Mouse (Mus musculus) heart, embryonic 12.5 days (tissue): ENCODE measurements around the gene Disp1. TPM values are rescaled to one million over a fixed set of nuclear protein-coding genes. Genes with fewer than 3 reads are reported as not detected.

Experiments used
- ATAC-seq: fragments of 200-750 bp; cut with Nextera tagmentation; 2 replicates; pipeline ENCODE4 v1.8.0; 2017; ENCODE audit warnings: moderate TSS enrichment, moderate library complexity; ENCODE audit not compliant: insufficient number of reproducible peaks, low FRiP score
- H3K27ac ChIP-seq: fragments of 300-500 bp; sonication (generic); 2 replicates; pipeline ENCODE4 v1.5.1; 2016; ENCODE audit warnings: mild to moderate bottlenecking, moderate library complexity; ENCODE audit not compliant: poor library complexity, severe bottlenecking
- H3K27me3 ChIP-seq: fragments of 300-500 bp; sonication (generic); replicated peaks from 2 replicates; pipeline ENCODE4 v1.6.1; 2016; ENCODE audit warnings: mild to moderate bottlenecking, moderate library complexity
- H3K36me3 ChIP-seq: fragments of 300-500 bp; sonication (generic); 2 replicates; pipeline ENCODE4 v1.6.1; 2016; ENCODE audit warnings: mild to moderate bottlenecking, moderate library complexity
- H3K4me1 ChIP-seq: fragments of 300-500 bp; sonication (generic); replicated peaks from 2 replicates; pipeline ENCODE4 v1.6.1; 2016; ENCODE audit warnings: mild to moderate bottlenecking
- H3K4me2 ChIP-seq: fragments of 300-500 bp; sonication (generic); 2 replicates; pipeline ENCODE4 v1.6.1; 2016; ENCODE audit warnings: mild to moderate bottlenecking, moderate library complexity
- H3K4me3 ChIP-seq: fragments of 300-500 bp; sonication (generic); 2 replicates; pipeline ENCODE4 v1.5.1; 2016; ENCODE audit warnings: mild to moderate bottlenecking
- H3K9ac ChIP-seq: fragments of 300-500 bp; sonication (generic); 2 replicates; pipeline ENCODE4 v1.6.1; 2016; ENCODE audit warnings: mild to moderate bottlenecking, moderate library complexity
- H3K9me3 ChIP-seq: fragments of 300-500 bp; sonication (generic); replicated peaks from 2 replicates; pipeline ENCODE4 v1.6.1; 2016; ENCODE audit warnings: mild to moderate bottlenecking, moderate library complexity
- WGBS: fragments of 180-500 bp; shearing (Covaris S2); methylation state at CpG from one replicate; pipeline ENCODE4 v1.1.7; 2016; 5-methylcytosine and 5-hydroxymethylcytosine counted together
- polyA plus RNA-seq: library from polyadenylated mRNA; unstranded; fragments of >200 nt; fragmentation: Nextera tagmentation; extraction: Ambion mirVana; gene quantifications from 2 replicates; pipeline ENCODE4 v1.2.1, GENCODE M21; 2016

The Disp1 gene
- polyA plus RNA-seq, 1 experiment from 2014 or later = 10.9 TPM

DNA sequence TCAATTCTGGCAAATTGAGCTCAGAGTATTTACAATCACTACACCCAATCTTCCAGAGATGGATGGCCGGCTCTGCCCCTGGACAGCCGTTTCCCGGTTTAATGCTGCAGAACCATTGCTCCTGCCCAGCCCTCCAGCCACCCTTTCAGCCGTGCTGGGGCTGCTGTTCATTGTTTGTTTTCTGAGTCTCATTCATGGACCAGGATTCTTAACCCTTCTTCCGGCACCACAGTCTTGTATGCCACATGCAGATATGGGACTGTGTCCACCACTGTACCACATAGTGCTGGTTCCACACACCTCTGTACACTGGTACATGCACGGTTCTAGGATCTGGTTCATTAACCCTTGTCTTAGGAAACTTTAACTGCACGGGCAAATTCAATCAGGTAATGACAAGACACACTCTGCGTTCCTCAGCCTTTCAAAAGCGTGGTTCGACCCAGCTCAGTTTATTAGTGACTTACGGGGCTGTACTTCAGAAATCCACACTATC lies 12.4 kb upstream of the Disp1 start:
- Histone ChIP-seq H3K4me1 (peaks cover 4% of the 10 kb centered on the region; the same call in 1 of the 2 replicates), H3K9ac (no peak overlapping the region), H3K4me2 (no peak overlapping the region), H3K9me3 (no peaks in the 10 kb centered on the region), H3K27ac (no peak overlapping the region), H3K4me3 (no peak overlapping the region), H3K36me3 (no peaks in the 10 kb centered on the region), H3K27me3 (no peaks in the 10 kb centered on the region)
- ATAC-seq = no peak
- 79% methylated on average over 11 of the region's 11 CpGs for WGBS

DNA sequence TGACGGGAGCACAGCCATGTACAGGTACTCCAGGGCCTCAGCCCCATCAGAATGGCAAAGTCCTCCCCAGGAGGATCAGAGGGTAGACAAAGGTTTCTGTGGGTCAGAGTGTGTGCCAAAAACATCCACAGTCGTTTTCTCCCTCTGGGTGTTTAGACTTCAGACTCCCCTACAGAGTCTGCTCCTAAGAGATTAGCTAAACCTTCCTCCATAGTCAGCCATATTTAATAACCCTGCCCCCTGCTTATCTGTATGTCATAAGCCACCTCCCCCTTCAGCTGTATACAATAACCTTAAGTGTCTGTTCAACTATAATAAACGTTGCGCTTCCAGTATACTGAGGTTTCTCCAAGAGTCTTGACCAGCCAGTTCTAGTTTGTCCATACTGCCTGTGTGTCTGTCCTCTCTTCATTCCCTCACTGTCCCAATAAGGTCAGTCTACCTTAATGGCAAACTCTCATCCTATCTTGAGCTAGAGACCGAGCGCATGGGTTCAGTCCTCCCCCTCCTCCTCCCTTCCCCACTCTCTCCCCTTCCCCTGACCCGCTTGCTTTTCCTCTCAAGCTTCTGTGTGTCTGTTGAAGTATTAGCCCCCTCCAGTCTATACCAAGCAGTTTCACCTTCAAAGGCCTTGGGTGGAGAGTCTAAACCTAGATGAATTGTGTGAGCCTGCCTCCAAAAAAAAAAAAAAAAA lies 11.8 kb upstream of the Disp1 start:
- no peak overlapping the region for H3K27ac ChIP-seq
- no peaks in the 10 kb centered on the region for H3K36me3 ChIP-seq
- no peaks in the 10 kb centered on the region for H3K27me3 ChIP-seq
- WGBS = 76% methylated on average over 7 of the region's 7 CpGs
- no peak overlapping the region for H3K4me3 ChIP-seq
- H3K9ac ChIP-seq = no peak overlapping the region
- H3K9me3 ChIP-seq = no peaks in the 10 kb centered on the region
- H3K4me2 ChIP-seq = no peak overlapping the region
- no peak for ATAC-seq
- H3K4me1 ChIP-seq = peaks cover 7% of the 10 kb centered on the region; the same call in 1 of the 2 replicates

DNA sequence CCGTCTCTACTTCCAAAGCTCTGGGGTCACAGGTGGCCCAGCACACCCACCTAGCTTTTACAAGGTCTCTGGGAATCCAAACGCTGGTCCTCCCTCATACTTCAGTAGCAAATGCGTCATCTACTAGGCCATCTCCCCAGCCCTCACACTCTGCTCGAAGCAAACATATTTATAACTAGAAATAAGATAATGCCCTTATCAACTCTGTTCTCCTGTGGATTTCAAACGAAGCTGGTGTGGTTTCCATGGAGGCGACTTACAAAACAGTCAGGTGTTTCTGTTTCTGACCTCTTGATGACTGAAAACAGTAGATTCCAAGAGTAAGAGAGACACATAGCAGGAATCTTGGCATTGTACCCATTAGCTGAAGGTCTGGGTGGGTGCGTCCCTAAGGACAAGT lies 6.1 kb upstream of the Disp1 start:
- H3K4me1 ChIP-seq = peaks cover 7% of the 10 kb centered on the region; the same call in 1 of the 2 replicates
- H3K27ac ChIP-seq = no peak overlapping the region
- H3K36me3 ChIP-seq = no peaks in the 10 kb centered on the region
- H3K9me3 ChIP-seq = no peaks in the 10 kb centered on the region
- no peak overlapping the region for H3K4me3 ChIP-seq
- whole genome bisulfite sequencing = 62% methylated on average over 7 of the region's 7 CpGs
- no peak overlapping the region for H3K9ac ChIP-seq
- H3K27me3 ChIP-seq = no peaks in the 10 kb centered on the region
- no peak overlapping the region for H3K4me2 ChIP-seq
- ATAC-seq = no peak

DNA sequence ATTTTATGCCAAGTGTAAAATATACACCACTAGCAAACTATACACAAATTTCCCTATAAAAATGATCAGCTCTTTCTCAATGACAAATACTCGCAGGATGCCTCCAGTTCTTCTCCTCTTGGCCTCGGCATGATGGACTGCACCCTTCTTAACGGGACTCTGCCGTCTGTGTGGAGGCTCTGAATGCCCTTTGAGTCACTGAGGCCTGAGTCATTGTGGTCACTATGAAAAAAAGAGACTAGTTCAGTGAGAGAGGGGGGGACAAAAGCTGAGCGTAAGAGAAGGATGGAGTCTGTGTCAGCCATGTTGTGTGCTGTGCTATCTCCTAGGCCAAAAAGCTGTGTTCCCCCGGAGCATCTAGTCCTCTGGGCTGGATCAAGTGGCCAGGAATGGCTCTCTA lies 2.3 kb downstream of the Disp1 start:
- no peaks in the 10 kb centered on the region for H3K36me3 ChIP-seq
- no peaks in the 10 kb centered on the region for H3K9me3 ChIP-seq
- H3K9ac ChIP-seq = no peak overlapping the region
- H3K4me2 ChIP-seq = no peak overlapping the region
- ATAC-seq = no peak
- H3K27me3 ChIP-seq = no peaks in the 10 kb centered on the region
- H3K4me1 ChIP-seq = peaks cover 12% of the 10 kb centered on the region
- H3K27ac ChIP-seq = no peak overlapping the region
- 93% methylated on average over 6 of the region's 6 CpGs for WGBS
- H3K4me3 ChIP-seq = no peak overlapping the region

DNA sequence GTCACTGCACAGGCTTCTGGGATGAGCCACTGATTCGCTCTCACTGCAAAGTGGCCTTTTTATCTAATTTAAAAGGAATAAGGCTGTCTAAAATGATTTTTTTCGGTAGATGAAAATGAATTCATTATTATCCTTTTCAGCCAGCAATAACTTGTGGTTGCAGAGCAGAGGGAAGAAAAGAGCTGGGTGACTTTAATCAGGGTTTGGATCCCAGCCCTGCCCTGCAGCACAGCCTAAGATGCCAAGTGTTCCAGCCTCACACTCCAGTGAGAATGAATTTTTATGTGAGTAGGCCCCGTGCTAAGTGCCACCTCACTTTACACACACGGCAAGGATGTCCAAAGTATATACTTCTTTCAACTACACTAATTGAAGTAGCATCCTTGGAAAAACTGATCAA lies 4.6 kb downstream of the Disp1 start:
- Histone ChIP-seq H3K27ac (no peak overlapping the region), H3K4me2 (no peak overlapping the region), H3K9me3 (no peaks in the 10 kb centered on the region), H3K4me1 (peaks cover 17% of the 10 kb centered on the region), H3K4me3 (no peak overlapping the region), H3K27me3 (no peaks in the 10 kb centered on the region), H3K9ac (no peak overlapping the region), H3K36me3 (no peaks in the 10 kb centered on the region)
- WGBS = 85% methylated on average over 4 of the region's 4 CpGs
- ATAC-seq = no peak

DNA sequence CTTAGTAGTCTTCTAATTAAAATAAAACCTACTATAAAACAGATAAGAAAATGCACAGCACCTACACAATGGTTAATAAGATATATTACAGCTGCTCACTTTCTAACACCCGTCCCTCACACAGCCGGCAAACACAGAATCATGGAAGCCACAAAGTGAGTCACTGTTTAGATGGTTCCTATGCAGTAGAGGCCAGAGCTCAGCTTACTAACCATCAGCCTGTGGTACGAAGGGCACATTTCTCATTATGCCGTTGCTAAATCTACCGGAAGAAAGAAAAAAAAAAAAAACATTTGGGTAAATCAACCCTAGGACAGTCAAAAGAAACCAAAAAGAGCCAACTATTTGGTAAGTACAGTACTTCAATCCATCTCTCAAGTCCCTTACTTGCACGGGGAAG lies 5.6 kb downstream of the Disp1 start:
- Histone ChIP-seq H3K27me3 (no peaks in the 10 kb centered on the region), H3K4me2 (no peak overlapping the region), H3K4me1 (peaks cover 16% of the 10 kb centered on the region), H3K9ac (no peak overlapping the region), H3K36me3 (no peaks in the 10 kb centered on the region), H3K27ac (no peak overlapping the region), H3K9me3 (no peaks in the 10 kb centered on the region), H3K4me3 (no peak overlapping the region)
- no peak for ATAC-seq
- WGBS = 91% methylated on average over 6 of the region's 6 CpGs

DNA sequence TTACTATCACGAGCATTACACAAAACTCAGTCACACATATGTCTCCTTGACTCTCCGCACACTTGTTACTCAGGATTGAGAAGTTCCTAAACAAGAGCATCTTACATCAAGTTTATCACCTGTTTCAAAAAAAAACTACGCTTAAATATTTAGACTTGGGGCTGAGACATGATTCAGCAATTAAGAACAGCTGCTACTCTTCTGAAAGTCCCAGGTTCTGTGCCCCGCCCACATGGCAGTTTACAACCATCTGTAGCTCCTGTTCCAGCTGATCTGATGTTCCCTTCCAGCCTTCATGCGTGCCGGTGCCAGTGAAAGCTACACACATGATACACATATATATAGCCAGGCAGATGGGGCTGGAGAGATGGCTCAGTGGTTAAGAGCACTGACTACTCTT lies 7.5 kb downstream of the Disp1 start:
- H3K27ac ChIP-seq = no peak overlapping the region
- H3K9me3 ChIP-seq = no peaks in the 10 kb centered on the region
- ATAC-seq = no peak
- H3K4me3 ChIP-seq = no peak overlapping the region
- H3K36me3 ChIP-seq = no peaks in the 10 kb centered on the region
- H3K4me2 ChIP-seq = no peak overlapping the region
- 91% methylated on average over 6 of the region's 6 CpGs for WGBS
- no peaks in the 10 kb centered on the region for H3K27me3 ChIP-seq
- H3K4me1 ChIP-seq = peaks cover 5% of the 10 kb centered on the region; the same call in 1 of the 2 replicates
- H3K9ac ChIP-seq = no peak overlapping the region

DNA sequence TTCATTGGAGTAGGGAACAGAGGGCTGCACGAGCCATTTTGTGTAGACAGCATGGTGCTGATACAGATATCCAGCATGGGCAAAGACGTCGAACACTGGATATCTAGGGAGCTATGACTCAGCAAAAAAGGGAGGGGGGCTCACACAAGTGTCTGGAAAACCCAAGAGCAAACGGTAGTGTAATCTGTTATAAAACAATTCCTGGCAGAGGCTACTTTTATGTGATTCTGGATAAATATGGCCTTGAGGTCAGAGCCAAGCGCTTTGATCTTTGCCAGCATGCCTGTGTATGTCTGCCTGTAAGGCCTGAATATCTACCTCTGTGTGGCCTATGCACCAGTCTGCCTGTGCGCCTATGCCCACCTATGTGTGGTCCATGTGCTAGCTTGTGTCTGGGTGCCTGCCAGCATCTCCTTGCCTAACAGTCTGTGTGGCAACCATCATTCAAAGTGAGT lies 8.5 kb downstream of the Disp1 start:
- Histone ChIP-seq H3K36me3 (no peaks in the 10 kb centered on the region), H3K27ac (no peak overlapping the region), H3K4me2 (no peak overlapping the region), H3K9ac (no peak overlapping the region), H3K4me1 (peaks cover 5% of the 10 kb centered on the region; the same call in 1 of the 2 replicates), H3K4me3 (no peak overlapping the region), H3K9me3 (no peaks in the 10 kb centered on the region), H3K27me3 (no peaks in the 10 kb centered on the region)
- WGBS = 51% methylated on average over 6 of the region's 6 CpGs
- ATAC-seq = no peak

DNA sequence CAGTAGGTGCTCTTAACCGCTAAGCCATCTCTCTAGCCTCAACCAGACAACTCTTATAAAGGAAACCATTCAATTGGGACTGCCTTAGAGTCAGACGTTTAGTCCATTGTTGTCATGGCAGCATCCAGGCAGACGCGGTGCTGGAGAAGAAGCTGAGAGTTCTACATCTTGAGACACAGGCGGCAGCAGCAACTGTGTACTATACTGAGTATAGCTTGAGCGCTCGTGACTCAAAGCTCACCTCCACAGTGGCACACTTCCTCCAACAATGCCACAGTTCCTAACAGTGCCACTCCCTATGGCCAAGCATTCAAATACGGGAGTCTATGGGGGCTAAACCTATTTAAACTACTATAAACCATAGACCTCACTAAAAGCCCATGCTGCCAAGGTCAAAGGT lies 11.2 kb downstream of the Disp1 start:
- no peak overlapping the region for H3K4me2 ChIP-seq
- H3K36me3 ChIP-seq = no peaks in the 10 kb centered on the region
- no peak for ATAC-seq
- H3K4me3 ChIP-seq = no peak overlapping the region
- H3K4me1 ChIP-seq = peaks cover 5% of the 10 kb centered on the region
- no peak overlapping the region for H3K27ac ChIP-seq
- WGBS = 92% methylated on average over 8 of the region's 8 CpGs
- no peaks in the 10 kb centered on the region for H3K9me3 ChIP-seq
- no peaks in the 10 kb centered on the region for H3K27me3 ChIP-seq
- no peak overlapping the region for H3K9ac ChIP-seq

DNA sequence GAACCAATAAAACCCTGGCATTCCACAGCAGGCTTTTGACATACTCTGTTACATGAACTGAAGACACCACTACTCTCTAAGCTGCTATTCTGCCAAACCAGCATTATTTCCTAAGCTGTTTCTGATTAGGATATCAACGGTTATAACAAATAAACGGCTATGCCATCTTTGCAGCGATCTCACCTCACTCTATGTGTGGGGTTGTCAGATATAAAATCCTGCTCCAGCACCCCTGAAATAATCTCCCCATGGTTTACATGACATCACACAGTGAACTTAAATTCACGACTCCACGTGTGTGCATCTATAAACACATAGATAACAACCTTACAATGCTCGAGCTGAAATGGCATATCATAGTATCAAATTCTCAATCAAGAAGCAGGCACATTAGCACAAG lies 13.7 kb downstream of the Disp1 start:
- Histone ChIP-seq H3K27ac (no peak overlapping the region), H3K4me2 (no peak overlapping the region), H3K4me3 (no peak overlapping the region), H3K27me3 (no peaks in the 10 kb centered on the region), H3K4me1 (peaks cover under 1% of the 10 kb centered on the region), H3K9ac (no peak overlapping the region), H3K36me3 (no peaks in the 10 kb centered on the region), H3K9me3 (no peaks in the 10 kb centered on the region)
- no peak for ATAC-seq
- WGBS = 83% methylated on average over 6 of the region's 6 CpGs

DNA sequence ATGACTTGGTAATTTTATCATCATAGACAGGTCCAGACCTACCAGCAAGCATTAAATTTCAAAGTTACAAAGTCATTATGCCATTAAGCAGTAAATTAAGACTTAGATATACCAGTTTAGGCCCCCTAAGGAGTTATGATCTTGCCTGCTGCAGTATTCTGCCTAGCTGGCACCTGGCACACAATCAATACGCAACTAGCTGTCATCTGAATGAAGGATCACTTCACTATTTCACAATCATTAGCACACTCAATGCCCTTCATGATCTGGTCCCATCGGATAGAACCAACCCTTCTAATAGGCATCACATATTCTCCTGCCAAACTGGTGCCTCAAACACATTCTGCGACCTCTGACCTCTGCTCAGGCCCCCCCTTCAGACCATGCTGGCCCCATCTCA lies 14.2 kb downstream of the Disp1 start:
- ATAC-seq = no peak
- H3K9me3 ChIP-seq = no peaks in the 10 kb centered on the region
- H3K27ac ChIP-seq = no peak overlapping the region
- H3K4me3 ChIP-seq = no peak overlapping the region
- no peaks in the 10 kb centered on the region; the same call in 1 of the 2 replicates for H3K4me1 ChIP-seq
- no peak overlapping the region for H3K9ac ChIP-seq
- no peaks in the 10 kb centered on the region for H3K27me3 ChIP-seq
- no peak overlapping the region for H3K4me2 ChIP-seq
- 88% methylated on average over 3 of the region's 3 CpGs for WGBS
- no peaks in the 10 kb centered on the region for H3K36me3 ChIP-seq

DNA sequence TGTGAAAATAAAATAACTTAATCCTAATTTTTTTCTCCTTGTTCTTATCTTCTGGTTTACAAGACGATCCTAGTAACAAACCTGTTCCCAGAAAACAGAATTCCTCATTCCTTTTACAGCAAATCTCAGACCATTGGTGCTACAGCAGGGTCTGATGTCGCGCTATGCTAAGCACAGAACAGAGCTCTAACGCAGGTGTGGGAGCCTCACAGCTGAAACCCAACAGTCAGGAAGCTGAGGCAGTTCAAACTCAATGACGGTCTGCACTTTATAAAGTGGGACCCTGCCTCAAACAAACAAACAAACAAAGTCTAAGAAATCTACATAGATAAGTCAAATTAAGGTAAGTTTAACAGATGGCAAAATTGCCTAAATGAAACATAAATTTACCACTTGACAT lies 20.4 kb downstream of the Disp1 start:
- Histone ChIP-seq H3K9me3 (no peaks in the 10 kb centered on the region), H3K4me2 (no peak overlapping the region), H3K27me3 (no peaks in the 10 kb centered on the region), H3K36me3 (peaks cover 3% of the 10 kb centered on the region; the same call in 1 of the 2 replicates), H3K4me1 (no peaks in the 10 kb centered on the region), H3K4me3 (no peak overlapping the region), H3K9ac (no peak overlapping the region), H3K27ac (no peak overlapping the region)
- ATAC-seq = no peak
- 86% methylated on average over 5 of the region's 5 CpGs for WGBS
